Mouse (Mus musculus): Measurements from ENCODE around the gene Zbtb7b. TPM values are rescaled to one million over a fixed set of nuclear protein-coding genes. Genes with fewer than 3 reads are reported as not detected.

Zbtb7b gene
- total and polyA plus RNA-seq, 3 experiments, result 23.3 to 123 (median 34.2) TPM

DNA sequence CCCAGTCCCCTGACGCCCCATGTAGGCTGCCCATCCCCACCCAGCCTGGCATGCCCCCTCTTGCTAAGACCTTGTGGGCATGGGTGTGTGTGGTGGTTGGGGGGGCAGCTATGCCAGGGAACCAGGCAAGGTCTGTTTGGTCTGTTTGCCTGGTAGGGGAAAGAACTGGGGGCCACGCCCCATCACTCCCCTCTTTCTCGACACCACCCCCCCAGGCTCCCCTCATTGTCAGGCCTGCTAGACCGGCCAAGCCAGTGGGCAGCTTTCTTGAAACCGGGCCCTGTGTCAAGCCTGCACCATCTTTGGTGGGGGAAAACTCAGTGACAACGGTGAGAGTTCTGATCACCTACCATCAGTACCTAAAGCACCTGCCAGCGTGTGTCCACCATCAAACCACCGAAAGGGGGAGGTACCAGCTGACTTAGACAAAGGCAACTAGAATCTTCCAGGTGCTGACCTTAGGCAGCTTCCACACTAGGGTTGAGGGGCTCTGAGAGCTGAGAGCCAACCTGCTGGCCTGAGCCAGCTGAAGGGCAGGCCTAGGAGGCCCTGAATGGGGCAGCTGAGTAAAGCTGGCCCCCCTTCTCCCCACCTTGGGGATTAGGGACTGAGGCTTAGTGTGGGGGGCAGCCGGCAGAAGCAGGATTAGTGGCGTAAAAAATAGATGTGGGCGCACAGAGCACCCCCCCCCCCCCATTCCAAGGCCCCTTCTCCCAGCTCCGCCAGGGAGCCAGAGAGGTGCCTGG is 10.1 kb downstream of the Zbtb7b start:
- ATAC-seq (ENCODE audit: extremely low read depth, insufficient number of reproducible peaks, low FRiP score, poor library complexity, severe bottlenecking), result no peak
- Histone ChIP-seq H3K9me3 (replicated peaks) (no peaks in the 10 kb centered on the region), H3K27me3 (ENCODE audit: insufficient read depth, low read length) (no peaks in the 10 kb centered on the region), H3K4me1 (ENCODE audit: insufficient read depth, low read depth, low read length) (peaks cover 85% of the 10 kb centered on the region), H3K4me3 (ENCODE audit: low read depth, low read length) (peak overlapping the region; percentile 64; the same call in 1 of the 2 replicates), H3K36me3 (replicated peaks) (peaks cover 98% of the 10 kb centered on the region)
- DNase-seq (ENCODE audit: low spot score), result no peak
- TF ChIP-seq CTCF (IDR thresholded peaks at IDR 0.05; ENCODE audit: low read depth, low read length), result no peak

DNA sequence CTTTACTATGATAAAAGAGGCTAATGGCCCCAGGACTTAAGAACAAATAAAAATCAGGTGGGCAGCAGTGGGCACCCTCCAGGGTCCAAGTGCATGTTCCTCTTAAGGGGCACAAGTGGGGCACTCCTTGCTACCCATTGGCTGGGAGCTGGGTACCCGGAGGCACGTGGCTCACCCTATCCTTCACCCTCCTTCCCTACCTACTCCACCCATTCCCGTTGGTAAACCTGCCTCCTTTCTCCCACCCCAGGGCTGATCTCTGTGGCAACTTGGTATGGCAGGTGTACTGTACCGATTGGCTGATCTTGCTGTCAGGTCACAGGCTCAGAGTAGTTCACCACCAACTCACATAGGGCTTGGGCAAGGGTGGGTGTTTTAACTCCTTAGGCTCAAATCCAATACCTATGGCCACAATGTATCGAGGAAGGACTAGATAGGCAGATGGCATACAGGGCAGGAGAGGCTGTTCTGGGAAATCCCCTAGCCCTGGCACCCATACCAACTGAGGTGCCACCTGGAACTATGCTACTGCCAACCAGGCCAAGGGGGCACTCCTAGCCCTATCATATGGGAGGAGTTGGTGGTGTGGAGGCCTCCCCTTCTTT is 10.8 kb downstream of the Zbtb7b start:
- no peak for TF ChIP-seq GATA2 (IDR thresholded peaks at IDR 0.05; ENCODE audit: borderline replicate concordance, low read depth, low read length)
- TF ChIP-seq CTCF (IDR thresholded peaks at IDR 0.05; ENCODE audit: low read depth, low read length), result no peak
- TF ChIP-seq GATA1 (IDR thresholded peaks at IDR 0.05; ENCODE audit: borderline replicate concordance, low read length), result no peak
- TF ChIP-seq POLR2AphosphoS5 (IDR thresholded peaks at IDR 0.05; ENCODE audit: insufficient replicate concordance, low read depth, low read length), result no peak
- no peak for TF ChIP-seq TAL1 (conservative IDR thresholded peaks at IDR 0.05; ENCODE audit: low read depth, low read length)
- H3K27me3 ChIP-seq (ENCODE audit: insufficient read depth, low read length), result no peaks in the 10 kb centered on the region
- no peak for DNase-seq (ENCODE audit: low spot score)
- no peak for ATAC-seq (ENCODE audit: extremely low read depth, insufficient number of reproducible peaks, low FRiP score, poor library complexity, severe bottlenecking)
- H3K4me3 ChIP-seq (ENCODE audit: low read depth, low read length), result no peak overlapping the region
- no peaks in the 10 kb centered on the region for H3K9me3 ChIP-seq (replicated peaks)
- peaks cover 100% of the 10 kb centered on the region for H3K36me3 ChIP-seq (replicated peaks)
- H3K4me1 ChIP-seq (ENCODE audit: insufficient read depth, low read depth, low read length), result peaks cover 84% of the 10 kb centered on the region

DNA sequence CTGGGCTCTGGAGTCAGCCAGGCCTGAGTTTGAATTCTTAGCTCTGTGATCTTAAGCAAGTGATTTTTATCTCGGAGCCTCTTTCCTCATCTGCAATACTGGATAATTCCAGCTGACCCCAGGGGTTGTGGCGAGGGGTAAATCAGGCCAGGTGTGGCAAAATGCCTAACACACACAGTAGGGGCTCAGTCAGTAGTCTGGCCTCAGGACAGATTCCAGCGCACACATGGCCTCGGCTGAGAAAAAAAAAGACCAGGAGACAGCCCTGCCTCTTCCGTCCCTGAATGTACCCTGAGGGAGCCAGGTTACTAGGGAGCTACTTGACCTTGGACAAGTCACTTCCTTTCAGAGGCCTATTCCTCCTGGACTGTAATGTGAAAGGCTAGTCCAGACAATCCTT is 11.6 kb downstream of the Zbtb7b start:
- no peak for ATAC-seq (ENCODE audit: extremely low read depth, insufficient number of reproducible peaks, low FRiP score, poor library complexity, severe bottlenecking)
- H3K4me3 ChIP-seq (ENCODE audit: low read depth, low read length), result no peak overlapping the region
- H3K36me3 ChIP-seq (replicated peaks), result peaks cover 100% of the 10 kb centered on the region
- no peak for DNase-seq (ENCODE audit: low spot score)
- H3K27me3 ChIP-seq (ENCODE audit: insufficient read depth, low read length), result no peaks in the 10 kb centered on the region
- peaks cover 84% of the 10 kb centered on the region for H3K4me1 ChIP-seq (ENCODE audit: insufficient read depth, low read depth, low read length)
- no peak for TF ChIP-seq CTCF (IDR thresholded peaks at IDR 0.05; ENCODE audit: low read depth, low read length)
- no peak for TF ChIP-seq GATA2 (IDR thresholded peaks at IDR 0.05; ENCODE audit: borderline replicate concordance, low read depth, low read length)
- no peak for TF ChIP-seq POLR2AphosphoS5 (IDR thresholded peaks at IDR 0.05; ENCODE audit: insufficient replicate concordance, low read depth, low read length)
- TF ChIP-seq TAL1 (conservative IDR thresholded peaks at IDR 0.05; ENCODE audit: low read depth, low read length), result no peak
- TF ChIP-seq GATA1 (IDR thresholded peaks at IDR 0.05; ENCODE audit: borderline replicate concordance, low read length), result no peak
- no peaks in the 10 kb centered on the region for H3K9me3 ChIP-seq (replicated peaks)

DNA sequence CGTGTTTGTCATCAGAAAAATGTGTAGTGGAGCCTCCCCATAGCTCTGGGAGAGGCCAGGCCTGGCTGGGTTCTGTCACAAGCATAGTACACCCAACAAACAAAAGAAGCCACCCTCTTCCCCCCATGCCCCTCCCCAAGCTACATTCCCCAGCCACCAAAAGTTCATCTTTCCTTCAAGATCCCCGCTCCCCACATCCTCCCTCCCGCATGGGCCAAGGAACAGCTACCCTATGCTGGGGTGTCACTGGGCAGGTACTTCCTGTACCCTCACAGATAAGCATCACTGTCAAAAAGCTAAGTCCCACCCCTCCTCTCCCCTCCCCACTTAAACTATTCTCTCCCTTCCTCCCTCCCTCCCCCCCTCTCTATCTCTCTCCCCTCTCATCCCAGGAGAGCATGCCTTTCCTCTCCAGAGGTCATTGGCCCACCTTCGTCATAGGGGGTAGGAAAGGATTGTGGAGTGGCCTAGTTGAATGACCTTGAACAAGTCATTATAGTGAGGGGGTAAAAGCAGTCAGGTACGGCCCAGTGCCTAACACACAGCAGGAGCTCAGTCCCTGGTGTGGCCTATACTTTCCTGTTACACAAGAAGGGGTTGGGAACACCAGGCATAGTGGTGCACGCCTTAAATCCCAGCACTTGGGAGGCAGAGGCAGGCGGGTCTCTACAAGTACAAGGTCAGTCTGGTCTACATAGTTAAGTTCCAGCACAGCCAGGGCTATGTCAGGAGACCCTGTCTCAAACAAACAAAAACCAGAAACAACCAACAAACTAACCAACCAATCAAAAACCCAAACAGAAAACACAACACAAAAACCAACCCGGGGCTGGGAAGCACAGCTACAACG is 12.3 kb downstream of the Zbtb7b start:
- H3K4me3 ChIP-seq (ENCODE audit: low read depth, low read length), result no peak overlapping the region
- peaks cover 100% of the 10 kb centered on the region for H3K36me3 ChIP-seq (replicated peaks)
- no peaks in the 10 kb centered on the region for H3K9me3 ChIP-seq (replicated peaks)
- H3K4me1 ChIP-seq (ENCODE audit: insufficient read depth, low read depth, low read length), result peaks cover 80% of the 10 kb centered on the region
- ATAC-seq (ENCODE audit: extremely low read depth, insufficient number of reproducible peaks, low FRiP score, poor library complexity, severe bottlenecking) (no peak), DNase-seq (ENCODE audit: low spot score) (no peak)
- TF ChIP-seq CTCF (IDR thresholded peaks at IDR 0.05; ENCODE audit: low read depth, low read length) (no peak), GATA2 (IDR thresholded peaks at IDR 0.05; ENCODE audit: borderline replicate concordance, low read depth, low read length) (no peak), POLR2AphosphoS5 (IDR thresholded peaks at IDR 0.05; ENCODE audit: insufficient replicate concordance, low read depth, low read length) (no peak), GATA1 (IDR thresholded peaks at IDR 0.05; ENCODE audit: borderline replicate concordance, low read length) (no peak), TAL1 (conservative IDR thresholded peaks at IDR 0.05; ENCODE audit: low read depth, low read length) (no peak)
- H3K27me3 ChIP-seq (ENCODE audit: insufficient read depth, low read length), result no peaks in the 10 kb centered on the region

DNA sequence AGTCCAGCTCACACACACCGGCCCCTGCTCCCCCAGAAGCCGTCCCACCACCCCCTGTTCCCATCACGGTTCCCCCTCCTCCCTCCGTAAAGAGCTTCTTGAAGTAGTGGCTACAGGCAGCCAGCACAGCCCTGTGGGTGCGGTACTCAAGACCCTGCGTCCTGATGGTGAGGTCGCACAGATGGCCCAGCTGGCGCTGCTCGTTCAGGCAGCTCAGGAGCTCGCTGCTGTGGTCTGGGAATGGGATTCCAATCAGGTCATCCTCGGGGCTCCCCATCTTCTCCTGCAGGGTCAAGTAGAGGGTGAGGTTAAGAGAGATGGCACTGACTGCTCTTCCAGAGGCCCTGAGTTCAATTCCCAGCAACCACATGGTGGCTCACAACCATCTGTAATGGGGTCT is 13.3 kb downstream of the Zbtb7b start:
- peaks cover 100% of the 10 kb centered on the region for H3K36me3 ChIP-seq (replicated peaks)
- no peaks in the 10 kb centered on the region for H3K27me3 ChIP-seq (ENCODE audit: insufficient read depth, low read length)
- TF ChIP-seq GATA2 (IDR thresholded peaks at IDR 0.05; ENCODE audit: borderline replicate concordance, low read depth, low read length), result no peak
- TF ChIP-seq GATA1 (IDR thresholded peaks at IDR 0.05; ENCODE audit: borderline replicate concordance, low read length), result no peak
- no peak for TF ChIP-seq POLR2AphosphoS5 (IDR thresholded peaks at IDR 0.05; ENCODE audit: insufficient replicate concordance, low read depth, low read length)
- no peak for TF ChIP-seq TAL1 (conservative IDR thresholded peaks at IDR 0.05; ENCODE audit: low read depth, low read length)
- TF ChIP-seq CTCF (IDR thresholded peaks at IDR 0.05; ENCODE audit: low read depth, low read length), result no peak
- DNase-seq (ENCODE audit: low spot score), result no peak
- H3K9me3 ChIP-seq (replicated peaks), result no peaks in the 10 kb centered on the region
- peaks cover 70% of the 10 kb centered on the region for H3K4me1 ChIP-seq (ENCODE audit: insufficient read depth, low read depth, low read length)
- no peak overlapping the region for H3K4me3 ChIP-seq (ENCODE audit: low read depth, low read length)
- ATAC-seq (ENCODE audit: extremely low read depth, insufficient number of reproducible peaks, low FRiP score, poor library complexity, severe bottlenecking), result no peak

DNA sequence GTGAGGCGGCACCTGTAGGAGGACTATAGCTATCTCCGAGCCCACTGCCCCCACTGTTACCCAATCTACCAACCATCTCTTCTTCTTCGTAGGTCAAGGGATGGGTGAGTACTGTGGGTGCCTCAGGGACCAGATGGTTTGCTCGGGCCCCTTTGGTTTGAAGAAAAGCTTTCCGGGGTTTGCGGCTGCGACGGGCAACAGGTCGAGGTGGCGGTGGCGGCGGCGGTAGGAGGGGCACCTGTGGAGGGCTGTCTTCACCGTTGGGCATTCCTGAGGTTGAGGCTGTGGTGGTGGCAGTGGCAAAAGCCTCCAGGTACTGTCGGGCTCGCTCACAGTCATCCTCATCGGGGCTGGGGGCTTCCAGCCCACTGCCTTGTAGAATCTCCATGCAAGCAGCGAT is 13.9 kb downstream of the Zbtb7b start:
- H3K4me1 ChIP-seq (ENCODE audit: insufficient read depth, low read depth, low read length), result peaks cover 65% of the 10 kb centered on the region
- no peak for TF ChIP-seq CTCF (IDR thresholded peaks at IDR 0.05; ENCODE audit: low read depth, low read length)
- no peak for TF ChIP-seq TAL1 (conservative IDR thresholded peaks at IDR 0.05; ENCODE audit: low read depth, low read length)
- TF ChIP-seq POLR2AphosphoS5 (IDR thresholded peaks at IDR 0.05; ENCODE audit: insufficient replicate concordance, low read depth, low read length), result no peak
- TF ChIP-seq GATA1 (IDR thresholded peaks at IDR 0.05; ENCODE audit: borderline replicate concordance, low read length), result no peak
- no peak for TF ChIP-seq GATA2 (IDR thresholded peaks at IDR 0.05; ENCODE audit: borderline replicate concordance, low read depth, low read length)
- H3K9me3 ChIP-seq (replicated peaks), result no peaks in the 10 kb centered on the region
- H3K27me3 ChIP-seq (ENCODE audit: insufficient read depth, low read length), result no peaks in the 10 kb centered on the region
- no peak overlapping the region for H3K4me3 ChIP-seq (ENCODE audit: low read depth, low read length)
- ATAC-seq (ENCODE audit: extremely low read depth, insufficient number of reproducible peaks, low FRiP score, poor library complexity, severe bottlenecking), result no peak
- peaks cover 97% of the 10 kb centered on the region for H3K36me3 ChIP-seq (replicated peaks)
- DNase-seq (ENCODE audit: low spot score), result no peak
